Mouse (Mus musculus) forebrain, embryonic 12.5 days (tissue): ENCODE results near the gene Plxna4. TPM values are rescaled to one million over a fixed set of nuclear protein-coding genes. Genes with fewer than 3 reads are reported as not detected.
A peak's percentile ranks its signal among the peaks of the same experiment; 100 is the strongest.

Experiments used
- ATAC-seq: fragments of 200-750 bp; cut with Nextera tagmentation; 2 replicates; pipeline ENCODE4 v1.8.0; 2017; ENCODE audit warnings: moderate TSS enrichment; ENCODE audit not compliant: low FRiP score
- H3K27ac ChIP-seq: fragments of 300-500 bp; sonication (generic); 2 replicates; pipeline ENCODE4 v1.5.1; 2016; ENCODE audit warnings: mild to moderate bottlenecking
- H3K27me3 ChIP-seq: fragments of 300-500 bp; sonication (generic); 2 replicates; pipeline ENCODE4 v1.6.1; 2016; ENCODE audit warnings: mild to moderate bottlenecking
- H3K36me3 ChIP-seq: fragments of 300-500 bp; sonication (generic); replicated peaks from 2 replicates; pipeline ENCODE4 v1.6.1; 2016; ENCODE audit warnings: mild to moderate bottlenecking
- H3K4me1 ChIP-seq: fragments of 300-500 bp; sonication (generic); 2 replicates; pipeline ENCODE4 v1.6.1; 2016
- H3K4me2 ChIP-seq: fragments of 300-500 bp; sonication (generic); 2 replicates; pipeline ENCODE4 v1.6.1; 2016; ENCODE audit warnings: mild to moderate bottlenecking, moderate library complexity
- H3K4me3 ChIP-seq: fragments of 300-500 bp; sonication (generic); replicated peaks from 2 replicates; pipeline ENCODE4 v1.5.1; 2016; ENCODE audit warnings: mild to moderate bottlenecking
- H3K9ac ChIP-seq: fragments of 300-500 bp; sonication (generic); 2 replicates; pipeline ENCODE4 v1.6.1; 2016; ENCODE audit warnings: mild to moderate bottlenecking
- H3K9me3 ChIP-seq: fragments of 300-500 bp; sonication (generic); 2 replicates; pipeline ENCODE4 v1.6.1; 2016
- WGBS: fragments of 180-500 bp; shearing (Covaris S2); methylation state at CpG from one replicate; pipeline ENCODE4 v1.1.7; 2016; 5-methylcytosine and 5-hydroxymethylcytosine counted together
- polyA plus RNA-seq: library from polyadenylated mRNA; unstranded; fragments of >200 nt; fragmentation: Nextera tagmentation; extraction: Ambion mirVana; gene quantifications from 2 replicates; pipeline ENCODE4 v1.2.1, GENCODE M21; 2016

Plxna4 gene
- polyA plus RNA-seq, 1 experiment from 2014 or later = 9.2 TPM

DNA sequence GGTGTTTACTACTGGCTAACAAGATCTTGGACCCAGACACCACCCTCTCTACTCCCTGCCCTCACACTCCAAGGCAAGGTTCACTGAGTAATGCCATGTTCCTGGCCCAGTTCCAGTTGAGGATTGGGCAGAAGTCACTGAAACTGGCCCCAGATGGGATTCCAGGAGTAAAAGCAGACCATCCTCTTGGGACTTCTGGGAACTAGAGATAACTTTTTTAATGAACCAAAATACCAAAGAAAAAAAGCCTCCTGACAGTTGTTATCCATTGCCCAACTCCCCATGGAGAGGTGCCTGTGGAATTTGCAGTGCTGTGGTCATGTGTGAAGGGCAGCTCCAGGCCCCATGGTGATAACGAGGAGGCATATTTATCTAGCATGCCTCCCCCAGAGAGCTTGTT, 199.7 kb downstream of the Plxna4 start:
- no peak overlapping the region for H3K27ac ChIP-seq
- no peaks in the 10 kb centered on the region for H3K9me3 ChIP-seq
- peaks cover 5% of the 10 kb centered on the region; the same call in 1 of the 2 replicates for H3K4me1 ChIP-seq
- no peak overlapping the region for H3K9ac ChIP-seq
- WGBS = 52% methylated on average over 1 of the region's 1 CpGs
- H3K4me3 ChIP-seq = no peak overlapping the region
- ATAC-seq = no peak
- H3K27me3 ChIP-seq = no peaks in the 10 kb centered on the region
- H3K4me2 ChIP-seq = no peak overlapping the region
- H3K36me3 ChIP-seq = no peaks in the 10 kb centered on the region

DNA sequence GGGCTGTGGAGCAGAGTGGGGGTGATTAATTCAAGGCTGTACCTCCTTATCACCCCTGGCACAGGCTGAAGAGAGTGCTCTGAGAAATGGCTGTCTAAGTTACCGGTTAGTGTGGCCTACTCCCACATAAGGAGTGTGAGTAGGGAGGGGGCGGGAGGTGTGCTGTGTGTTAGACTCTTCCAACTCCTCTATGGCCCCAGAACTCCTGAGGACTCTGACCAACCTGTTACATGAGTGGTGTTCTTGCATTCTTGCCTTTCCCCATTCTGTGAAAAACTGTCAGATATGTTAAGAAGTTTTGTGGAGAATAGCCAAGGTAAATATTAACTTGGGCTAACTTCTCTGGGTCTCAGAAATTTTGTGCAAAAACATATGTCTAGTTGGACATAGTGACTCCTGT, 201.1 kb downstream of the Plxna4 start:
- Histone ChIP-seq H3K4me1 (peaks cover 3% of the 10 kb centered on the region; the same call in 1 of the 2 replicates), H3K36me3 (no peaks in the 10 kb centered on the region), H3K27ac (no peak overlapping the region), H3K9me3 (no peaks in the 10 kb centered on the region), H3K4me3 (no peak overlapping the region), H3K9ac (no peak overlapping the region), H3K4me2 (no peak overlapping the region), H3K27me3 (no peaks in the 10 kb centered on the region)
- ATAC-seq = no peak
- WGBS = 82% methylated on average over 2 of the region's 2 CpGs

DNA sequence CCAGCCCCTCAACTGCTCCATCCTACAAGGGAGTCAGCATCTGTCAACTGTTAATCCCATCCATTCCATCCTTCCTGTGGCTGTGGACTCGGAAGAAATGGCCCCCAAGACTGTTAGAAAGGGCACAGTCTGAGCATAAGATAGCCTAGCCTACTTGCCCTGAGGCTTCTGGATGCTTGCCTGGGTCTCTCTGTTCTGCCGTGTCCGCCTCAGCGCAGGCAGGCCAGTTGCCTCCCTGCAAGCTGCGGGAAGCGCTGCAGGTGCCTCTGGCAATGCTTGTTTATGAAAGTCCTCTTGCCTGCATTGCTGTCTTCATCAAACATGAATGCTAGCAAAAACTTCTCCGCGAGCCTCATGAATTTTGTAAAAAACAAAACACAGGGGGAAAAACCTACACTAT, 203.1 kb downstream of the Plxna4 start:
- no peak for ATAC-seq
- Histone ChIP-seq H3K9ac (no peak overlapping the region), H3K4me1 (no peaks in the 10 kb centered on the region; the same call in 1 of the 2 replicates), H3K4me2 (no peak overlapping the region), H3K36me3 (no peaks in the 10 kb centered on the region), H3K27me3 (no peaks in the 10 kb centered on the region), H3K9me3 (no peaks in the 10 kb centered on the region), H3K27ac (no peak overlapping the region), H3K4me3 (no peak overlapping the region)
- 77% methylated on average over 8 of the region's 8 CpGs for whole genome bisulfite sequencing

DNA sequence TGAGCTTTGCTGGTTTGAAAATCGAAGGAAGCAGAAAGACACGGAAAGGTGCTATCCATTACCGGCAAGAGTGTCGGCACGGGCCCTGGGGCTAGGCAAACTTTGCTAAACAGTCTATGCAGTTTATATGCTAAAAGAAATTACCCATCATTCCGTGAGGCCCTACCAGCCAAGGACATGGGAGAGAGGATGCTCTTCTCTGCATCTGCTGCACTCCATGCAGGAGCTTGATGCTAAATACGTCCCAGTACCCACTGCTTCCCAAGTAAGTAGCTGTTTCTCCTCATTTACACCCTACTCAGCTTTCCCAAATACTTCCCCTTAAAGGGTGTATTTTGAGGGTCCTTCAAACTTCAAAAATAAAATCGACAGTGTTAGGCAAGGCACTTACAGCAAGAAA, 203.6 kb downstream of the Plxna4 start:
- no peaks in the 10 kb centered on the region; the same call in 1 of the 2 replicates for H3K4me1 ChIP-seq
- no peaks in the 10 kb centered on the region for H3K9me3 ChIP-seq
- no peak overlapping the region for H3K9ac ChIP-seq
- no peak overlapping the region for H3K4me3 ChIP-seq
- no peak overlapping the region for H3K27ac ChIP-seq
- WGBS = 81% methylated on average over 8 of the region's 8 CpGs
- no peak overlapping the region for H3K4me2 ChIP-seq
- H3K27me3 ChIP-seq = no peaks in the 10 kb centered on the region
- H3K36me3 ChIP-seq = no peaks in the 10 kb centered on the region
- ATAC-seq = no peak

DNA sequence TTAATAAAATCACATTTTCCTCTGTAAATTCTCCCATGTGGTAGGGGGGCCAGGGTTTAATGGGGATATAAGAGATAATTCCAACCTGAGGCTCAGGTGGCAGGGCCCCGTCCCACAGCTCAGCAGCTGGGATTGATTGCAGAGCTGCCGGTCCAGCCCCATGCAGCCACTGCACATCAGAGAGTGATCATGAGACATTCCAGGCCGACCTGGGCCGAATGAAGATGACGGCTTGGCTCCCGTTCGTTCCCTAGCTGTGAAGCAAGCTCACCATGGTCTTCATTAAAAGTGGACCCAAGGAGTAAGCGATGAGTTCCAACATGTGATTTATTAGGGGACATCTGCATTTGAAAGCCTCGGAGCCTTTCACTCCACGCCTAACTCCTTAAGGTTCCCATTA, 206.5 kb downstream of the Plxna4 start:
- 79% methylated on average over 10 of the region's 10 CpGs for WGBS

DNA sequence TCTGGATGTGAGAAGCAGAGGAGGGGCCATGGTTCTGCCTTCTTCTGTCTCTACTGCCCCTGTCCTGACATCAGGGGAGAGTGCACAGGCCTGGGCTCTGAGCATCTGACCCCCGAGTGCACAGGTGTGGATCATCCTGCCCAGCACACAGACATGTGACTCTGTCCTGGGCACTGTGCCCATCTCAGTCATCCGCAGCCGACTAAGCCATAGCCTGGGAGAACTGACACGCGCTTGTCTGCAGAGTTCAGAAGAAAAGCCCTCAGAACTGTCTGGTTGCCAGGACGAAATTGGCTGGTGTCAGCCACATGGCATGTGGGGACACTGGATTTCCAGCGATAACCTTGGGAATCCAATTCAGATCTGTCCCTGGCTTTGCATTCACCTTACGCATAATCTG, 210.8 kb downstream of the Plxna4 start:
- H3K27ac ChIP-seq = no peak overlapping the region
- ATAC-seq = no peak
- H3K9me3 ChIP-seq = no peaks in the 10 kb centered on the region
- WGBS = 79% methylated on average over 8 of the region's 8 CpGs
- peaks cover 10% of the 10 kb centered on the region for H3K4me1 ChIP-seq
- H3K4me3 ChIP-seq = no peak overlapping the region
- H3K36me3 ChIP-seq = no peaks in the 10 kb centered on the region
- no peak overlapping the region for H3K9ac ChIP-seq
- H3K27me3 ChIP-seq = 0 out of 2 replicates have a peak, but pooled peaks cover 4% of the 10 kb centered on the region
- H3K4me2 ChIP-seq = no peak overlapping the region

More for the DNA sequence above, 206.5 kb downstream of the Plxna4 start:
- ATAC-seq = no peak
- Histone ChIP-seq H3K9me3 (no peaks in the 10 kb centered on the region), H3K4me2 (no peak overlapping the region), H3K9ac (no peak overlapping the region), H3K36me3 (no peaks in the 10 kb centered on the region), H3K27ac (no peak overlapping the region), H3K27me3 (0 out of 2 replicates have a peak, but pooled peaks cover 4% of the 10 kb centered on the region), H3K4me3 (no peak overlapping the region), H3K4me1 (peaks cover 10% of the 10 kb centered on the region)

DNA sequence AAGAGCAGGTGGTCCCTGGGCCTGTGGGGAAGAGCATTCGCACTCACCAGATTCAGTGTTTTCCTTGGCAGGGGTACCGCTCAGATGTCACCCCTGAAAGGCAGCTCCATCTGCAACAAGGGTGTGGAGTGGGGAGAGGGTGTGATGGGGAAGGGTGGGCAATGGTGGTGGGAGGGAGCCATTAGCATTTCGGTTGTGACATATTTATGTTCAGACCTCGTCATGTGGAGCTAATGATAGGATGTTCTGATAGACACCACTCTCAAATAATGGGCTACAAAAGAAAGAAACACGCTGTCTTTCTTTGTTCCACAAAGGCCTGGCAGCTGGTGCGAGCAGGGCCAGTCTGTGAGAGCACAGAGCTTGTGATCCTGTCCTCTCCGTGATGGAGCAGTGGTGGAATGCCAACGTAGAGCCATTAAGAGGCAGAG, 214.0 kb downstream of the Plxna4 start:
- H3K4me1 ChIP-seq = peaks cover 10% of the 10 kb centered on the region
- no peak overlapping the region for H3K9ac ChIP-seq
- ATAC-seq = peak; percentile 71; the same call in 1 of the 2 replicates
- no peak overlapping the region for H3K4me3 ChIP-seq
- WGBS = 68% methylated on average over 8 of the region's 8 CpGs
- H3K4me2 ChIP-seq = no peak overlapping the region
- H3K27me3 ChIP-seq = 0 out of 2 replicates have a peak, but pooled peaks cover 4% of the 10 kb centered on the region
- 0 out of 2 replicates have a peak overlapping the region, but pooled peaks have one; percentile 14 for H3K27ac ChIP-seq
- H3K9me3 ChIP-seq = no peaks in the 10 kb centered on the region
- H3K36me3 ChIP-seq = no peaks in the 10 kb centered on the region

DNA sequence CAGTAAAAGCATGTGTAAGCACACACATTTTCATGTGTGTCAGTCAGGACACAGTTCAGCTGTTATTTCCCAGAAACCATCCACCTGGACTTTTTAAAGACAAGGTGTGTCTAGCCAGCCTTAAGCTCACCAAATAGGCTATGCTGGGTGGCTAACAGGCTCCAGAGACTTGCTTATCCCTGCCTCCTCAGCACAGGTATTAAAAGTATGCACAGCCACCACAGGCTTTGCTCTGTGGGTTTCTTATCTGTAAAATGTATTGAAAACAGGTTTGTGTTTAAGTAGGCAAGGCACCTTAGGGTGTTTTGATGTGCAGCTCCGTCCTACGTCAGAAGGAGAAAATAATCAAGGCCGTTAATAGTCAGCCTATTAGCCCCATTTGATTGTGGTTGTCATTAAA, 218.9 kb downstream of the Plxna4 start:
- H3K9ac ChIP-seq = no peak overlapping the region
- no peaks in the 10 kb centered on the region for H3K27me3 ChIP-seq
- H3K36me3 ChIP-seq = no peaks in the 10 kb centered on the region
- WGBS = 83% methylated on average over 3 of the region's 3 CpGs
- no peaks in the 10 kb centered on the region for H3K4me1 ChIP-seq
- no peaks in the 10 kb centered on the region for H3K9me3 ChIP-seq
- no peak overlapping the region for H3K4me3 ChIP-seq
- ATAC-seq = no peak
- no peak overlapping the region for H3K4me2 ChIP-seq
- no peak overlapping the region for H3K27ac ChIP-seq

DNA sequence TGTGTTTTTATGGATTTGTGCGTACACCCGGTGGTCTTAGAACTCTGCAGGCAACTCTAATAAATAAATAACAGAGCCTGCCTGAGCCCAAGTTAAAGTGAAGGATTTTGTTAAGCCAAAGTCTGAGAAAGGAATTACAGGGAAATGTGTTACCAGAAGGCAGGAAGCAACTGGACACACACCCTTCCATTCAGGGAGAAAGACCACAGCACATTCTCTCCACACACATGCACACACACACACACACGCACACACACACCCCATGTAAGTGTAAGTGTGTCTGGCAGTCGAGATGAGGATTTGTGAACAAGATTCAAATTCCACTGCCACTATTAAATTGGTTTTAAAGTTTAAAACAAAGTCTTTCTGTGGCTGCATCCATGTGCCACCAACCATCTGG, 219.6 kb downstream of the Plxna4 start:
- Histone ChIP-seq H3K4me3 (no peak overlapping the region), H3K9ac (no peak overlapping the region), H3K4me1 (no peaks in the 10 kb centered on the region), H3K27ac (no peak overlapping the region), H3K9me3 (no peaks in the 10 kb centered on the region), H3K36me3 (no peaks in the 10 kb centered on the region), H3K27me3 (no peaks in the 10 kb centered on the region), H3K4me2 (no peak overlapping the region)
- 72% methylated on average over 4 of the region's 4 CpGs for WGBS
- no peak for ATAC-seq

DNA sequence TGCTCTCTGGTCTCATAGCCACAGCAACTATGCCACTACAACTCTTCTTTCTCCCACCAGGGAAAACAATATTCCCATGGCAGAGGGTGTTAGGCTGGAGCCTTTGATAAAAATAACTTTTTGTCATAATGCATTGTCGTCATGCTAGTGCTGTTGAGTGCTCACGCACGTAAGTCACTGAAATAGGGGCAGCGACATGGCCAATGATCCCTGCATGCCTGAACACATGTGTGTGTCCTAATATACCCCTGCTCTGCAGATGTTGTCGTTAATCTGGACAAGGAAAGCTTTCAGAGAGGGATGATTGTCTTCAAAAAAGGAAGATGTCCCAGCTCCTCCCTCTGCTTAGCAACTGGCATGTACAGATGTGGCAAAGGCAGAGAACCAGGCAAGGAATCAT, 223.1 kb downstream of the Plxna4 start:
- Histone ChIP-seq H3K9me3 (no peaks in the 10 kb centered on the region), H3K9ac (no peak overlapping the region), H3K27ac (no peak overlapping the region), H3K4me3 (no peak overlapping the region), H3K4me2 (no peak overlapping the region), H3K27me3 (no peaks in the 10 kb centered on the region), H3K4me1 (peaks cover 11% of the 10 kb centered on the region; the same call in 1 of the 2 replicates), H3K36me3 (no peaks in the 10 kb centered on the region)
- 92% methylated on average over 5 of the region's 5 CpGs for WGBS
- no peak for ATAC-seq

DNA sequence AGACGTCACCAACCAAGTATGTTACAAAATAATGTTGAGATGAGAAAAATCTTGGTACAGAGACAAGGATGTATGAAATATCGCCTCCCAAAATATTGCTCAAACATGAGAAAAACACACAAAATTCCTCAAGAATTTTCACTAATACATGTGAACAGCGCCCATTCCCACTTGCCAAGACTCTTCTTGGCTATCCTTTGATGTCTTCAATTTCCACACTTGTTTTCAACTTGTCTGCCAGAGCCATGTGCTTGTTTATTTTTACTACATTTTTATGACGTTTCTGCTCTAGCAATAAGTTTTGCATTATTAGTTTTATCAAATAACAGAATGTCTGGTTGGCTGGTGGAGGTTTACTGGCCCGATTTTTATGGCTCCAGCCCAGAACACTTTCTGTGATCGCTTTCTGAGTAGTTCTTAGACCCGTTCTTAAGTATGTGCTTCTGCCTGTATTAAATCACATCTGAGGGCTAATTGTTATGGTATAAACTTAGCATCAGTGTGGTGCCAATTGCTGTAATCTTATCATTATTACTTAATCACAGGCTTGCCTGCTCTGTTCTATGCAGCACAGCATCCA, 224.4 kb downstream of the Plxna4 start:
- WGBS = 87% methylated on average over 7 of the region's 7 CpGs
- Histone ChIP-seq H3K27me3 (no peaks in the 10 kb centered on the region), H3K9ac (no peak overlapping the region), H3K4me1 (peaks cover 11% of the 10 kb centered on the region; the same call in 1 of the 2 replicates), H3K9me3 (no peaks in the 10 kb centered on the region), H3K4me2 (no peak overlapping the region), H3K36me3 (no peaks in the 10 kb centered on the region), H3K27ac (no peak overlapping the region), H3K4me3 (no peak overlapping the region)
- ATAC-seq = no peak

DNA sequence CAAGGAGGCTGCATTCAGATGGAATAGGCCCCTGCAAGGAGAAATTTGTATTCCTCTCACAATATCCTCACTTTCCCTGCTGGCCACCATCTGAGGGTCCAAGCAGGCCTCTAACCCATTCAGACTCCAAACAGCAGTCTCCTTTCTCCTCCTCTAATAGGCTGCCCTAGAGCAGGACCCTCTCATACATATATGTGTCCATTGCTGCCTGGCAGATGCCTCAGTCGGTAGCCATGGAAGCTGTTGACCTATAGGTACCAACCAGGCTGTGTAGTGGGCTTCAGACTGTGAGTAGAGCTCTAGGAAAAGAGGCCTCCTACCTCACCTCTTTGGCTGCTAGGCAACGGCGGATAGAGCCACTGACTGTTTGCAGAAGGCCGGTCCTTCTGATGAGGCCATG, 225.6 kb downstream of the Plxna4 start:
- H3K36me3 ChIP-seq = no peaks in the 10 kb centered on the region
- no peak overlapping the region for H3K27ac ChIP-seq
- peaks cover 13% of the 10 kb centered on the region; the same call in 1 of the 2 replicates for H3K4me1 ChIP-seq
- ATAC-seq = peak; percentile 65; the same call in 1 of the 2 replicates
- no peaks in the 10 kb centered on the region for H3K9me3 ChIP-seq
- WGBS = 71% methylated on average over 4 of the region's 4 CpGs
- H3K27me3 ChIP-seq = no peaks in the 10 kb centered on the region
- no peak overlapping the region for H3K4me3 ChIP-seq
- no peak overlapping the region for H3K9ac ChIP-seq
- no peak overlapping the region for H3K4me2 ChIP-seq

DNA sequence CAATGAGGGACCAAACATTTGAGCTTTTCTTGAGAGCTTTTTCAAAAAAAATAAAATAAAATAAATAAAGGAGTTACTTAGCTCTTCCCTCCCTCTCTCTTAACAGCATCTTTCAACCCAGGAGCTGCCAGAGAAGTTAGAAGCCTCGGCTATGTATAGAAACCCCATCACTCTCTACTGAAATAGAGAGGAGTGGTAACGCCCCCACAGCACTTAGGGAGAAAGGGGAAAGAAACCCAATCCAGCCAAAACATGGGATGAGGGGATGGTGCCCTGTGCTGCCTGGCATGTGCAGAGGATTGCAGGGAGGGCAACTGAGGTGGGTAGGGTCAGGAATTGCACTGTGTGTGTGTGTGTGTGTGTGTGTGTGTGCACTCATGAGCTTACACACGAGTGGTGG, 228.3 kb downstream of the Plxna4 start:
- Histone ChIP-seq H3K4me2 (no peak overlapping the region), H3K9ac (no peak overlapping the region), H3K4me3 (no peak overlapping the region), H3K27ac (no peak overlapping the region), H3K27me3 (no peaks in the 10 kb centered on the region), H3K36me3 (no peaks in the 10 kb centered on the region), H3K9me3 (no peaks in the 10 kb centered on the region), H3K4me1 (peaks cover 14% of the 10 kb centered on the region; the same call in 1 of the 2 replicates)
- WGBS = 83% methylated on average over 3 of the region's 3 CpGs
- ATAC-seq = no peak
